8 mouse cellular contexts compared by ENCODE assay signal in genomic region chr2:163597661-163598060, GRCm38 (mm10). TPM values are rescaled to one million over a fixed set of nuclear protein-coding genes. Genes with fewer than 3 reads are reported as not detected.
DNase-seq lines count a peak whose midpoint lies in the region; ATAC-seq and TF ChIP-seq lines count a peak whose summit lies in the region.

No protein-coding gene starts in this region.

- no peaks in the 10 kb centered on the region for H3K9me3 ChIP-seq in heart, embryonic 11.5 days (replicated peaks; ENCODE audit: control insufficient read depth, low read length)
- H3K9me3 ChIP-seq in forebrain, embryonic 13.5 days (replicated peaks) = no peaks in the 10 kb centered on the region

- H3K4me3 ChIP-seq in heart, adult 2 months = no peak overlapping the region
- no peak overlapping the region for H3K4me3 ChIP-seq in heart, embryonic 11.5 days (ENCODE audit: low read depth, low read length)
- no peak overlapping the region for H3K4me3 ChIP-seq in forebrain, embryonic 13.5 days

- H3K27me3 ChIP-seq in heart, adult 2 months (ENCODE audit: control insufficient read depth, insufficient read depth, low read length) = no peaks in the 10 kb centered on the region
- no peaks in the 10 kb centered on the region for H3K27me3 ChIP-seq in heart, embryonic 11.5 days (ENCODE audit: control insufficient read depth, insufficient read depth, low read length)
- no peaks in the 10 kb centered on the region for H3K27me3 ChIP-seq in forebrain, embryonic 13.5 days

- intact Hi-C loops in heart, adult 2 months (cut with DNase I) = loop anchor here (2.0 kb wide), 1 partner anchor 63 kb away; no protein-coding TSS in a partner anchor

- DNase-seq in heart, adult 2 months = no peak
- peak; percentile 45 to 69 for DNase-seq in spleen, adult 18-20 months
- DNase-seq in spleen, adult 12 weeks (ENCODE audit: low spot score) = no peak
- peak; percentile 66 for DNase-seq in c-Kit-positive CD71-positive TER-119-negative erythroid progenitor cells, embryonic 14.5 days (ENCODE audit: low read depth)
- DNase-seq in lung, adult 18-20 months = peak; percentile 61 to 73
- DNase-seq in spleen, postnatal 36 days (ENCODE audit: low spot score in 2 of 2) = peak; percentile 62 to 67

- TF ChIP-seq POLR2A in heart, adult 2 months (IDR thresholded peaks at IDR 0.05; ENCODE audit: insufficient read depth, low read depth, low read length) = no peak

- peak; percentile 64 for TF ChIP-seq CTCF in heart, adult 2 months (IDR thresholded peaks at IDR 0.05)

- no peak overlapping the region for H3K27ac ChIP-seq in heart, adult 2 months
- no peak overlapping the region for H3K27ac ChIP-seq in heart, embryonic 11.5 days (ENCODE audit: low read depth, low read length)
- no peak overlapping the region for H3K27ac ChIP-seq in forebrain, embryonic 13.5 days

- H3K36me3 ChIP-seq in heart, adult 2 months (ENCODE audit: control insufficient read depth, insufficient read depth, low read length) = peaks cover 15% of the 10 kb centered on the region
- no peaks in the 10 kb centered on the region for H3K36me3 ChIP-seq in heart, embryonic 11.5 days (ENCODE audit: control insufficient read depth, insufficient read depth, low read length)
- H3K36me3 ChIP-seq in forebrain, embryonic 13.5 days (ENCODE audit: poor library complexity, severe bottlenecking) = no peaks in the 10 kb centered on the region

- WGBS in heart, adult 2 months = 67% methylated on average over 4 of the region's 4 CpGs
- WGBS in heart, embryonic 11.5 days (ENCODE audit: insufficient replicate concordance) = 50% methylated on average over 4 of the region's 4 CpGs
- 58% methylated on average over 4 of the region's 4 CpGs for WGBS in forebrain, embryonic 13.5 days

- TF ChIP-seq EP300 in heart, adult 2 months (IDR thresholded peaks at IDR 0.05; ENCODE audit: insufficient read depth, low read depth, low read length) = no peak

- ATAC-seq in heart, embryonic 11.5 days (replicated peaks; ENCODE audit: insufficient number of reproducible peaks, low FRiP score, low TSS enrichment) = no peak
- no peak for ATAC-seq in forebrain, embryonic 13.5 days

- H3K79me2 ChIP-seq in heart, adult 2 months (replicated peaks; ENCODE audit: control insufficient read depth, insufficient read depth, low read length) = no peaks in the 10 kb centered on the region

- H3K9ac ChIP-seq in heart, adult 2 months (ENCODE audit: low read depth, low read length) = no peak overlapping the region
- H3K9ac ChIP-seq in heart, embryonic 11.5 days (ENCODE audit: low read depth, low read length) = no peak overlapping the region
- H3K9ac ChIP-seq in forebrain, embryonic 13.5 days = no peak overlapping the region

- H3K4me1 ChIP-seq in heart, adult 2 months (ENCODE audit: control insufficient read depth, insufficient read depth, low read length) = peaks cover 29% of the 10 kb centered on the region
- peaks cover 10% of the 10 kb centered on the region; the same call in 1 of the 2 replicates for H3K4me1 ChIP-seq in heart, embryonic 11.5 days (ENCODE audit: control insufficient read depth, insufficient read depth, low read length)
- H3K4me1 ChIP-seq in forebrain, embryonic 13.5 days = peaks cover 4% of the 10 kb centered on the region

- no peak overlapping the region for H3K4me2 ChIP-seq in heart, embryonic 11.5 days
- H3K4me2 ChIP-seq in forebrain, embryonic 13.5 days = no peak overlapping the region

RNA-seq across cellular contexts. Expression of gene Ttpal, which starts 4.5 kb away (rescaled TPM):
- 10 to 100 TPM; 11.0 to 13.6 TPM for total RNA-seq in heart, adult 2 months (2021)
- polyA plus RNA-seq in heart, adult 2 months (2012; rRNA removed) = 10.2 and 11.0 TPM in 2 replicates
- polyA plus RNA-seq in heart, embryonic 11.5 days (2014; fragmentation: Nextera tagmentation; extraction: Ambion mirVana) = 28.2 TPM in 2 replicates
- polyA plus RNA-seq in forebrain, embryonic 13.5 days (2015; fragmentation: Nextera tagmentation; extraction: Ambion mirVana) = 39.3 and 44.9 TPM in 2 replicates

RNA-seq across cellular contexts. Expression of gene Serinc3, which starts 47.3 kb away (rescaled TPM):
- 100 to 1,000 TPM; 294 to 351 TPM for total RNA-seq in heart, adult 2 months (2021)
- polyA plus RNA-seq in heart, adult 2 months (2012; rRNA removed) = 264 and 414 TPM in 2 replicates
- 77.5 and 79.0 TPM in 2 replicates for polyA plus RNA-seq in heart, embryonic 11.5 days (2014; fragmentation: Nextera tagmentation; extraction: Ambion mirVana)
- 23.9 and 26.4 TPM in 2 replicates for polyA plus RNA-seq in forebrain, embryonic 13.5 days (2015; fragmentation: Nextera tagmentation; extraction: Ambion mirVana)

Comparison
In these comparisons a context has a peak if more than half of its experiments do, and no peak if none do; other contexts are left out.
1. DNase-seq: peak in spleen, adult 18-20 months (2 of 2), c-Kit-positive CD71-positive TER-119-negative erythroid progenitor cells, embryonic 14.5 days (single experiment), lung, adult 18-20 months (2 of 2) and spleen, postnatal 36 days (2 of 2); none in heart, adult 2 months (0 of 2) and spleen, adult 12 weeks (single experiment).